Mouse (Mus musculus) heart, embryonic 12.5 days (tissue): ENCODE measurements around the gene Il19. TPM values are rescaled to one million over a fixed set of nuclear protein-coding genes. Genes with fewer than 3 reads are reported as not detected.

Experiments used
- polyA plus RNA-seq: library from polyadenylated mRNA; unstranded; fragments of >200 nt; fragmentation: Nextera tagmentation; extraction: Ambion mirVana; gene quantifications from 2 replicates; pipeline ENCODE4 v1.2.1, GENCODE M21; 2016

The Il19 gene
- polyA plus RNA-seq, 1 experiment from 2014 or later: not detected

Other genes starting within 250 kb of the Il19 start
- not detected in 2 replicates for gene Gm29427, start 224.3 kb downstream of the Il19 start, polyA plus RNA-seq
- 8.8 and 9.9 TPM in 2 replicates for gene Yod1, start 222.8 kb downstream of the Il19 start, polyA plus RNA-seq
- 8.4 and 9.0 TPM in 2 replicates for gene Pfkfb2, start 210.9 kb downstream of the Il19 start, polyA plus RNA-seq
- gene AA986860, start 208.1 kb downstream of the Il19 start, polyA plus RNA-seq: 0.68 and 0.82 TPM in 2 replicates
- gene Fcamr, start 139.2 kb downstream of the Il19 start, polyA plus RNA-seq: 0.15 and 0.21 TPM in 2 replicates
- not detected in 2 replicates for gene Pigr, start 113.4 kb downstream of the Il19 start, polyA plus RNA-seq
- gene Fcmr, start 74.4 kb downstream of the Il19 start, polyA plus RNA-seq: 1.1 and 1.3 TPM in 2 replicates
- gene Il24, start 52.7 kb downstream of the Il19 start, polyA plus RNA-seq: not detected in 2 replicates
- gene Il20, start 28.7 kb downstream of the Il19 start, polyA plus RNA-seq: not detected in 2 replicates
- not detected in 2 replicates for gene Il10, start 79.7 kb upstream of the Il19 start, polyA plus RNA-seq
- gene Mapkapk2, start 157.7 kb upstream of the Il19 start, polyA plus RNA-seq: 89.1 and 93.0 TPM in 2 replicates
- 6.5 and 8.8 TPM in 2 replicates for gene Dyrk3, start 198.2 kb upstream of the Il19 start, polyA plus RNA-seq
- gene Eif2d, start 213.1 kb upstream of the Il19 start, polyA plus RNA-seq: 45.8 and 51.8 TPM in 2 replicates